Mouse (Mus musculus): ENCODE measurements around the gene Cxcl5. TPM values are rescaled to one million over a fixed set of nuclear protein-coding genes. Genes with fewer than 3 reads are reported as not detected.
"Not testable (repeated sequence)": the region's sequence is repeated elsewhere in the genome, so short reads cannot be mapped to it uniquely, and the experiment has no call there.

The Cxcl5 gene
- polyA plus RNA-seq, 1 experiment: 0.06 TPM

- Histone ChIP-seq H3K79me2 (ENCODE audit: control insufficient read depth, insufficient read depth) (no peaks in the 10 kb centered on the region), H3K4me2 (ENCODE audit: low read depth) (no peak overlapping the region), H3K36me3 (ENCODE audit: control insufficient read depth, insufficient read depth) (no peaks in the 10 kb centered on the region), H3K27me3 (ENCODE audit: control insufficient read depth, insufficient read depth, insufficient read length) (no peaks in the 10 kb centered on the region), H3K4me3 (no peak overlapping the region), H3ac (ENCODE audit: control insufficient read depth, insufficient read length) (no peak overlapping the region)
- TF ChIP-seq TCF3 (IDR thresholded peaks at IDR 0.05; ENCODE audit: insufficient read length, low read depth): no peak
- no peak for TF ChIP-seq E2F4 (IDR thresholded peaks at IDR 0.05; ENCODE audit: insufficient read depth)
- no peak for TF ChIP-seq TCF12 (IDR thresholded peaks at IDR 0.05; ENCODE audit: insufficient read depth, poor library complexity, severe bottlenecking)
- no peak for TF ChIP-seq REST (IDR thresholded peaks at IDR 0.05; ENCODE audit: insufficient read depth, insufficient read length)
These were observed 29.0 kb downstream of the Cxcl5 start for GRCm38 (mm10) chr5:90788114-90788513.

DNA sequence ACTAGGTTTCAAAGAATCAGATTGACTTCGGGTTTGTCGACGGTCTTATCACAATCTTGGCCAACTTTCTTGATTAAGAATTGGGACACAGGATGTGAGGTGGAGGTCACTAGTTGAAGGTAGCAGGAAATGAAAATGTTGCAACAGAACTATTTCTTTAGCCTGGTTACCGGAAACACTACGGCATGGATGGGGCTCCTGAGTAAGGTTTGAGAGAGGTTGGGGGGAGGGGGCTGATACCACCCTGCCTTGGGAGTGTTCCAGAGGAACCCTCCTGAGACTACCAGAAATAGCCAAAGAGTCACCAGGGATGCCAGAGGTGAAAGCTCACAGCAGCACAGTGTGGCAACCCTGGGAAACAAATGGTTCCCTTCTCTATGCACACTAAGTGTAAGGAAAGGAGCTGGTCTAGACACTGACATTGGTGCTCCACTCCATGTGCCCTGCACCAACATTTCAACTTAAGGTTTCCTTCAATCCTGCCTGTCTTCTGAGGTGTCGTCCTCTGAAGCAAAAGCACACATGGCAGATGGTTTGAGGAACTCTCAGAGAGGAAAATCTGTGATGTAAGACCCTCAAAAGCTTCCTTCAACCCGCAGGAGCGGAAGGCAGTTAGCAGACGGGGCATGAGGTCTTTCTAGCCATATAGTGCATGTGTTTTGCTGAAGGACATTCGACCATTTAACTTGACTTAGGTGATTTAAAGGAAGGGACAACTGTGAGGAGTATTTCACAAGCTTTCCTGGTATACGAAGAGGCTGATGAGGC lies 30.3 kb downstream of the Cxcl5 start:
- Histone ChIP-seq H3K4me3 (no peak overlapping the region), H3K4me2 (ENCODE audit: low read depth) (no peak overlapping the region), H3K27me3 (ENCODE audit: control insufficient read depth, insufficient read depth, insufficient read length) (no peaks in the 10 kb centered on the region), H3K79me2 (ENCODE audit: control insufficient read depth, insufficient read depth) (no peaks in the 10 kb centered on the region), H3ac (ENCODE audit: control insufficient read depth, insufficient read length) (no peak overlapping the region), H3K36me3 (ENCODE audit: control insufficient read depth, insufficient read depth) (no peaks in the 10 kb centered on the region)
- no peak for TF ChIP-seq TCF12 (IDR thresholded peaks at IDR 0.05; ENCODE audit: insufficient read depth, poor library complexity, severe bottlenecking)
- TF ChIP-seq MAX (IDR thresholded peaks at IDR 0.05; ENCODE audit: low read depth): no peak
- no peak for TF ChIP-seq REST (IDR thresholded peaks at IDR 0.05; ENCODE audit: insufficient read depth, insufficient read length)
- TF ChIP-seq POLR2AphosphoS2 (IDR thresholded peaks at IDR 0.05; ENCODE audit: insufficient read length, low read depth): no peak
- TF ChIP-seq CEBPB (IDR thresholded peaks at IDR 0.05; ENCODE audit: insufficient read depth, poor library complexity, severe bottlenecking): no peak
- no peak for TF ChIP-seq E2F4 (IDR thresholded peaks at IDR 0.05; ENCODE audit: insufficient read depth)
- no peak for TF ChIP-seq SRF (IDR thresholded peaks at IDR 0.05; ENCODE audit: control insufficient read depth, insufficient read length, low read depth)
- no peak for TF ChIP-seq POLR2A (IDR thresholded peaks at IDR 0.05; ENCODE audit: insufficient read length, low read depth)
- TF ChIP-seq MYOD1 (IDR thresholded peaks at IDR 0.05; ENCODE audit: control insufficient read depth in 1 of 3, insufficient read length in 2 of 3, low read depth in 2 of 3): no peak
- TF ChIP-seq MYOG (IDR thresholded peaks at IDR 0.05; ENCODE audit: control insufficient read depth in 1 of 3, insufficient read depth in 1 of 3, insufficient read length in 2 of 3, low read depth in 2 of 3): no peak
- no peak for TF ChIP-seq USF1 (IDR thresholded peaks at IDR 0.05; ENCODE audit: low read depth)
- no peak for TF ChIP-seq TCF3 (IDR thresholded peaks at IDR 0.05; ENCODE audit: insufficient read length, low read depth)

DNA sequence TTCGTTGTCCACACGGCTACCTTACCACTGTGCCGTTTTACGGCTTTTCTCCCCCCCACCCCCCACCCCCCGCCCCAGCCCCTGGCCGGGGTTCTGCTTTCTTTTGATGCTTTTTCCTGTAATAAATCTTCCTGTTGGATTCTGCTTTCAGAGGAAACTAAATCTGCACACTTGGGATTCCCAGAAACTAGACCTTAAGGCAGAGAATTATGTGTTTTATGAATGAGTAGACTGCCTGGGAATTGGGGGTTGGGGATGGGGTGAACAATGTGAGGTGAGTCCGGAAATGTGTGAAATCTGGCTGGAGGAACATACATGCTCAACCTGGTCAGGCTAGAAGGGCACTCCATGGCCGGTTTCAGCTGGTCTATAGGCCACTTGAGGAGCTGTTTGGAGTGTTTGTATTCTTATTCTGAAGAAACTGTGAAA lies 30.9 kb downstream of the Cxcl5 start:
- Histone ChIP-seq H3K27me3 (ENCODE audit: control insufficient read depth, insufficient read depth, insufficient read length) (no peaks in the 10 kb centered on the region), H3K79me2 (ENCODE audit: control insufficient read depth, insufficient read depth) (no peaks in the 10 kb centered on the region), H3K4me3 (no peak overlapping the region), H3K36me3 (ENCODE audit: control insufficient read depth, insufficient read depth) (no peaks in the 10 kb centered on the region), H3ac (ENCODE audit: control insufficient read depth, insufficient read length) (no peak overlapping the region), H3K4me2 (ENCODE audit: low read depth) (no peak overlapping the region)
- no peak for TF ChIP-seq E2F4 (IDR thresholded peaks at IDR 0.05; ENCODE audit: insufficient read depth)
- TF ChIP-seq MYOG (IDR thresholded peaks at IDR 0.05; ENCODE audit: control insufficient read depth in 1 of 3, insufficient read depth in 1 of 3, insufficient read length in 2 of 3, low read depth in 2 of 3): no peak
- no peak for TF ChIP-seq CEBPB (IDR thresholded peaks at IDR 0.05; ENCODE audit: insufficient read depth, poor library complexity, severe bottlenecking)
- no peak for TF ChIP-seq USF1 (IDR thresholded peaks at IDR 0.05; ENCODE audit: low read depth)
- TF ChIP-seq POLR2A (IDR thresholded peaks at IDR 0.05; ENCODE audit: insufficient read length, low read depth): no peak
- TF ChIP-seq MYOD1 (IDR thresholded peaks at IDR 0.05; ENCODE audit: control insufficient read depth in 1 of 3, insufficient read length in 2 of 3, low read depth in 2 of 3): no peak
- no peak for TF ChIP-seq TCF12 (IDR thresholded peaks at IDR 0.05; ENCODE audit: insufficient read depth, poor library complexity, severe bottlenecking)
- no peak for TF ChIP-seq TCF3 (IDR thresholded peaks at IDR 0.05; ENCODE audit: insufficient read length, low read depth)
- no peak for TF ChIP-seq REST (IDR thresholded peaks at IDR 0.05; ENCODE audit: insufficient read depth, insufficient read length)
- no peak for TF ChIP-seq POLR2AphosphoS2 (IDR thresholded peaks at IDR 0.05; ENCODE audit: insufficient read length, low read depth)
- TF ChIP-seq MAX (IDR thresholded peaks at IDR 0.05; ENCODE audit: low read depth): no peak
- no peak for TF ChIP-seq SRF (IDR thresholded peaks at IDR 0.05; ENCODE audit: control insufficient read depth, insufficient read length, low read depth)

DNA sequence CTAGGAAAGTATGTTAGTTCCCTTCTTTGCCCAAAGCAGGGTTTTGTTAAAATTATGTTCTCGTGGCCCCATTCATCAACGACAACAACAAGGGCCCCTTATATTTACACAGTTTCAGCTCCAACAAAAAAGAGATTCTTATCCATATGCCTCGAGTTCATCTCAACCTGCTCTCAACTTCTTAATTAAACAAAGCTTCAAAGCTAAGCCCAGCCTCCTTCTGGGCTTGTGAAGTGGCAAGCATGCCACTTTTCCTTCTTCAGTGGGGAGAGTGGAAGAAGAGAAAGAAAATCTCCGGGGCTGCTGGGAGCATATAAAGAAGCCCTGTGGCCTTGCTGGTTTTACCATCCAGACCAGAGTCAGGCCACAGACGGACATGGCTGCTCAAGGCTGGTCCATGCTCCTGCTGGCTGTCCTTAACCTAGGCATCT lies 35.0 kb downstream of the Cxcl5 start, which contains the start of gene Cxcl15:
Gene Cxcl15, plus strand, starts transcription at position 340 of the 431 bp plus-strand sequence.
- H3K4me2 ChIP-seq (ENCODE audit: low read depth): no peak within 1 kb of the TSS
- H3ac ChIP-seq (ENCODE audit: control insufficient read depth, insufficient read length): no peak within 1 kb of the TSS
- H3K27me3 ChIP-seq (ENCODE audit: control insufficient read depth, insufficient read depth, insufficient read length): no peaks in the 10 kb centered on the region
- no peak within 1 kb of the TSS for H3K4me3 ChIP-seq
- no peaks in the 10 kb centered on the region for H3K79me2 ChIP-seq (ENCODE audit: control insufficient read depth, insufficient read depth)
- TF ChIP-seq POLR2A (IDR thresholded peaks at IDR 0.05; ENCODE audit: insufficient read length, low read depth) (no peak), TCF3 (IDR thresholded peaks at IDR 0.05; ENCODE audit: insufficient read length, low read depth) (no peak), REST (IDR thresholded peaks at IDR 0.05; ENCODE audit: insufficient read depth, insufficient read length) (no peak)
- no peaks in the 10 kb centered on the region for H3K36me3 ChIP-seq (ENCODE audit: control insufficient read depth, insufficient read depth)

- not testable (repeated sequence) for H3K79me2 ChIP-seq (ENCODE audit: control insufficient read depth, insufficient read depth); H3K36me3 ChIP-seq (ENCODE audit: control insufficient read depth, insufficient read depth); H3K4me2 ChIP-seq (ENCODE audit: low read depth); H3K27me3 ChIP-seq (ENCODE audit: control insufficient read depth, insufficient read depth, insufficient read length); H3K4me3 ChIP-seq; H3ac ChIP-seq (ENCODE audit: control insufficient read depth, insufficient read length)
These were observed 36.2 kb downstream of the Cxcl5 start for GRCm38 (mm10) chr5:90795392-90795791.
